Comparison of ENCODE assay signal across 12 mouse cellular contexts in genomic region chrX:20020942-20021341, GRCm38 (mm10). TPM values are rescaled to one million over a fixed set of nuclear protein-coding genes. Genes with fewer than 3 reads are reported as not detected.
DNase-seq lines count a peak whose midpoint lies in the region; ATAC-seq lines count a peak whose summit lies in the region.
"Had no signal": no experiment of that assay in that cellular context is flagged by ENCODE, and none has a peak within 500 bp of the region (broad histone marks: within the 10 kb centered on the region; RNA-seq: fewer than 3 reads in every experiment).

No protein-coding gene starts in this region.

- H3K36me3 ChIP-seq in hindbrain, embryonic 14.5 days (replicated peaks; ENCODE audit: control insufficient read depth, insufficient read depth), result no peaks in the 10 kb centered on the region
- no peaks in the 10 kb centered on the region for H3K36me3 ChIP-seq in hindbrain, embryonic 12.5 days
- H3K36me3 ChIP-seq in midbrain, embryonic 10.5 days, result no peaks in the 10 kb centered on the region
- H3K36me3 ChIP-seq: limb, embryonic 12.5 days had no signal

- H3K4me1 ChIP-seq in hindbrain, embryonic 14.5 days (replicated peaks; ENCODE audit: control insufficient read depth, insufficient read depth, low read length), result no peaks in the 10 kb centered on the region
- no peaks in the 10 kb centered on the region for H3K4me1 ChIP-seq in hindbrain, embryonic 12.5 days
- H3K4me1 ChIP-seq in midbrain, embryonic 10.5 days, result no peaks in the 10 kb centered on the region
- H3K4me1 ChIP-seq: limb, embryonic 12.5 days had no signal

- no peak overlapping the region for H3K27ac ChIP-seq in hindbrain, embryonic 14.5 days
- no peak overlapping the region for H3K27ac ChIP-seq in hindbrain, embryonic 12.5 days
- H3K27ac ChIP-seq in midbrain, embryonic 10.5 days (replicated peaks), result no peak overlapping the region
- H3K27ac ChIP-seq: limb, embryonic 12.5 days had no signal

- peak; percentile 63 for DNase-seq in hindbrain, embryonic 14.5 days (ENCODE audit: low spot score)
- DNase-seq in 3T3-L1 (ENCODE audit: low read depth, low spot score), result peak; percentile 49
- DNase-seq in CD4-positive helper T cell, adult 2 months (ENCODE audit: low read depth, low spot score), result peak; percentile 1
- DNase-seq in embryo, embryonic 10.5 days (ENCODE audit: low spot score), result peak; percentile 38
- no peak for DNase-seq in urinary bladder, postnatal 4 days (ENCODE audit: low spot score in 2 of 2)
- no peak for DNase-seq in thymus, postnatal 36 days
- no peak for DNase-seq in midbrain, embryonic 10.5 days (ENCODE audit: low spot score)
- DNase-seq: adrenal gland, postnatal 10 days; gastrocnemius, postnatal 10 days had no signal

- no peak overlapping the region for H3K9ac ChIP-seq in hindbrain, embryonic 14.5 days
- no peak overlapping the region for H3K9ac ChIP-seq in hindbrain, embryonic 12.5 days
- H3K9ac ChIP-seq: limb, embryonic 12.5 days had no signal

- no peak overlapping the region for H3K4me2 ChIP-seq in hindbrain, embryonic 14.5 days (replicated peaks)
- no peak overlapping the region for H3K4me2 ChIP-seq in hindbrain, embryonic 12.5 days (replicated peaks)
- H3K4me2 ChIP-seq: limb, embryonic 12.5 days had no signal

- H3K27me3 ChIP-seq in hindbrain, embryonic 14.5 days (ENCODE audit: control insufficient read depth, insufficient read depth, low read length), result no peaks in the 10 kb centered on the region
- no peaks in the 10 kb centered on the region for H3K27me3 ChIP-seq in hindbrain, embryonic 12.5 days
- H3K27me3 ChIP-seq in midbrain, embryonic 10.5 days (ENCODE audit: low read depth, poor library complexity, severe bottlenecking), result no peaks in the 10 kb centered on the region
- H3K27me3 ChIP-seq: limb, embryonic 12.5 days had no signal

- ATAC-seq in hindbrain, embryonic 14.5 days (ENCODE audit: low FRiP score), result no peak
- ATAC-seq in hindbrain, embryonic 12.5 days (ENCODE audit: low FRiP score), result no peak
- ATAC-seq: intestine, embryonic 16.5 days had no signal

- H3K4me3 ChIP-seq in hindbrain, embryonic 14.5 days (replicated peaks; ENCODE audit: low read length), result no peak overlapping the region
- H3K4me3 ChIP-seq in hindbrain, embryonic 12.5 days, result no peak overlapping the region
- no peak overlapping the region for H3K4me3 ChIP-seq in midbrain, embryonic 10.5 days
- H3K4me3 ChIP-seq: limb, embryonic 12.5 days had no signal

- 41% methylated on average over 2 of the region's 2 CpGs for WGBS in hindbrain, embryonic 14.5 days
- WGBS in hindbrain, embryonic 12.5 days, result 45% methylated on average over 2 of the region's 2 CpGs
- WGBS in midbrain, embryonic 10.5 days, result 47% methylated on average over 2 of the region's 2 CpGs

- H3K9me3 ChIP-seq in hindbrain, embryonic 14.5 days (ENCODE audit: control insufficient read depth, low read length), result no peaks in the 10 kb centered on the region
- H3K9me3 ChIP-seq in hindbrain, embryonic 12.5 days (replicated peaks), result no peaks in the 10 kb centered on the region
- no peaks in the 10 kb centered on the region for H3K9me3 ChIP-seq in midbrain, embryonic 10.5 days (replicated peaks)
- H3K9me3 ChIP-seq: limb, embryonic 12.5 days had no signal

RNA-seq across cellular contexts. Expression of gene Chst7, which starts 38.4 kb away (rescaled TPM):
- polyA plus RNA-seq in hindbrain, embryonic 14.5 days (2014; fragmentation: Nextera tagmentation; extraction: Ambion mirVana), result 7.1 and 9.0 TPM in 2 replicates
- polyA plus RNA-seq in hindbrain, embryonic 12.5 days (2016; fragmentation: Nextera tagmentation; extraction: Ambion mirVana), result 3.3 and 4.0 TPM in 2 replicates
- polyA plus RNA-seq in midbrain, embryonic 10.5 days (2016; fragmentation: Nextera tagmentation; extraction: Ambion mirVana), result 3.9 and 4.4 TPM in 2 replicates

Comparison
In these comparisons a context has a peak if more than half of its experiments do, and no peak if none do; other contexts are left out.
1. DNase-seq: peak in hindbrain, embryonic 14.5 days (single experiment), 3T3-L1 (single experiment), CD4-positive helper T cell, adult 2 months (single experiment) and embryo, embryonic 10.5 days (single experiment); none in urinary bladder, postnatal 4 days (0 of 2), thymus, postnatal 36 days (0 of 2) and midbrain, embryonic 10.5 days (single experiment).